Mouse (Mus musculus): ENCODE results near the gene Yap1. TPM values are rescaled to one million over a fixed set of nuclear protein-coding genes. Genes with fewer than 3 reads are reported as not detected.
"Not testable (repeated sequence)": the region's sequence is repeated elsewhere in the genome, so short reads cannot be mapped to it uniquely, and the experiment has no call there.

The Yap1 gene
- total RNA-seq, 2 experiments from 2014 or later: 96.3 to 98.0 TPM

DNA sequence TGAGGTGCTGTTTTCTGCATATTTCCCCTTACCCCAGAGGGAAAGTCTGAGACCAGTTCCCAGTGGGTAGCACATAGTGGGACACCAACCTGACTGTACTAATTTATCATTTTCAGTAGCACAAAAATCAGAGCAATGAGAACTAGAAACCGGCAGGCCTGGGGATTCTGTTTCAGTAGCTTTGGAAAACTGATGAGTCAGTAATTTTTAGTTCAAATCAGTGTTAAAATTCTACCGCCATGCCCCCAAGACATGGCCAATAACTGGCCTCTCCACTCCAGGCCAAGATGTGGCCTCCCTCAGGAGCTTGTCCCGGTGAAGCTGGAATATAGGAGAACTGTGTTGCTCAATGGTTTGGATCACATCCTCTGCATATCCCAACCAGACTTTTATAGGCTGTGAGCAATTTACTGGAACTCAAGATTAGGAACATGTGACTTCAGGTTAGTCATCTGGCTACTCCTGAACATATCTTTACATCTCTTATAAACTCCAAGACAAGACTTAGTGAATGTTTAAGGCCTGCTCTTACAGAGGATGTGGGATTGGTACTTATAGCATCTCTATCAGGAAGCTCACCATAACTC, 76.1 kb downstream of the Yap1 start:
- DNase-seq (ENCODE audit: low spot score in 2 of 2): no peak

DNA sequence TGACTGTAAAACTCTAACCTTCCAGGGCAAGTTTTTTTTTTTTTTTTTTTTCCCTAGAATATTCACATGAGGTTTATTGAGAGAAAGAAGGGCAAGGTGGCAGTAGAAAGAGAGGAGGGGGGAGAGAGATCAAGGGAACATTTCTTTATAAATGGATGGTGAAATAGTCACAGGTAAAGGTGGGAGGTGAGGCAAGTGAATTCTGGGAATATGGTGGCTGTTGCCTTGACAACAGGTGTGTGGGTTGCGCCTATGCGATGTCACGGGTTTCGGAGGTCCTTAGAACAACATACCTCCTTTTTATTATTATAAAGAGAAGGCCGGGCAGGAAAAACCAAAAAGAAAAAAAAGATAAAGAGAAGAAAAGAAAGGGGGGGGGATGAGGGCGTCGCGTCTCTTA, 89.5 kb downstream of the Yap1 start:
- DNase-seq (ENCODE audit: low spot score in 2 of 2): no peak

DNA sequence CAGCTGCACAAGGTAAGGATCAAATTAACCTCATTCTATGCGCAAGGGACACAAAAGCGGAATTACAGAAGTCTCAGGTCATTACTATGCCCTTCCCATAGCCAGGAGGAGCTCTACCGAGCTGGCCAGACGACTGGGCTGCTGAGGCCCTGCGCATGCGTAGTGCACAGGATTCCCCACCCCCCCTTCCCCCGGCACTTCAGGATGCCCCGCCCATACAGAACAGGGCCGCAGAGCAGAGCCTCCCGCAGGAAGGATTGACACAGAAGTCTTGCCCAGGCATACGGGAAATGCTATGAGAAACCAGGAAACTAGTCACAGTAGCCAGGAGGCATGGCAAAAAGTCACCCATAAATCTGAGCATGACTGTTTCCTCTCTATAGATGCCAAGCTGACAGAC, 89.9 kb downstream of the Yap1 start:
- peak in 1 of 2 experiments; percentile 24 for DNase-seq (ENCODE audit: low spot score in 2 of 2)

GRCm38 (mm10) chr9:7913953-7914352, 90.4 kb downstream of the Yap1 start:
- DNase-seq (ENCODE audit: low spot score in 2 of 2): no peak

DNA sequence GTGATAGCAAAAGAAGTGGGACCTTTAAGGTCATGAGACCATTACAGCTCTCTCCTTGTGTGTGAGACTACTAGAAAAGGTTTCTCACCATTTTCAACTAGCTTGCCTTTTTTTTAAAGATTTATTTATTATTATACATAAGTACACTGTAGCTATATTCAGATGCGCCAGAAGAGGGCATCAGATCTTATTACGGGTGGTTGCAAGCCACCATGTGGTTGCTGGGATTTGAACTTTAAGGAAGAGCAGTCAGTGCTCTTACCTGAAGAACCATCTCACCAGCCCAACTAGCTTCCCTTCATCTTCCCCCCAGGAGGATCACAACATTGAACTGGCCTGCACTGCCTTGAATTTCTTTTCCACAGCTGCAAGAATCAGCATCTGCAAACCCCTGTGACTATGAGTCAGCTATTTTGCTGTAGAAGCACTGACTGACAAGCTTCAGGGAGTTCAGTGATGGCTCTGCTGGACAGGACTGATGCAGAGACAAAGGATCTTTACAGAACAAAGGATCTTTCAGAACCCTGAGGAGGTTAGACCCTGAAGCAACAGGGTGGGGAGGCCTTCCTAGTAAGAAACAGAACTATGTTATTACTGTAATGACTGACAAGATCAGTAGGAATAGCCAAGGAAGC, 96.9 kb downstream of the Yap1 start:
- DNase-seq (ENCODE audit: low spot score in 2 of 2): no peak

- DNase-seq (ENCODE audit: low spot score in 2 of 2): no peak
Observed at GRCm38 (mm10) chr9:7906564-7906963, 97.8 kb downstream of the Yap1 start.

- no peak for DNase-seq (ENCODE audit: low spot score in 2 of 2)
Observed at GRCm38 (mm10) chr9:7903825-7904224, 100.6 kb downstream of the Yap1 start.

DNA sequence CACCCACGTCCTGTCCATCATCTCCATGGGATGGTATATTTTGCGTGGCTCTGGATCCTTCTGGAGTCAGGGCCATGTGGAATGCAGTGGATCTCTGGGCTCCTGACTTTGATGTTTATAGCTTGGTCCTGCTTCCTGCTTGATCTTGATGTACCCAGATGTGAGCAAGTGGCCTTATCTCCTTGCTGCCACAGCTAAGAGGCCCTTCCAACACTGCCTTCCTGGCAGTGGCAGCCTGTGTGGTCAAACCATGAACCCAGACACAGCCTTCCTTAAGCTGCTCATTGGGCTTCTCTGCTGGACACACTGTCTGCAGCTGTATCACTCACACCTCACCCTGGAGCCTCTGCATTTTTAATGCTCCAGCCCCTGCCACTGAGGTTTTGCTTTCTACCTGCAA, 101.1 kb downstream of the Yap1 start:
- no peak for DNase-seq (ENCODE audit: low spot score in 2 of 2)

DNA sequence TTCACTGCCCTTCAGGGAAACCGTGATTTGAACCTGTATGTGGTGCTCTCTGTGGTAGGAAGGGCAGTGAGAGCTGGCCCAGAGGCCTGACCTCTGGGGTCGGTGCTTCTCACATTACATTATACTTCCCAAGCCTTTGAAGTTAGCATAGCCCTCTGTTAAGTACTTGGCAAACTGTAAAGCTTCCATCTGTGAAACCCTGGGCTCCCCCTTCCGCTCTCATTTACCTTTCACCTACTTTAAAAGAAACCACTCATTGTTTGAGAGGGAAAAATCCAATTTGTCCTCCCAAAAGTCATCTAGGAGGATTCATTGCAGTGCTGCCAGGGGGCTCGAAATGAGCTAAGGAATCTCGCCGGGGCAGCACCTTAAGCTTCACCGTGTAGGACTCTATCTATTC, 102.1 kb downstream of the Yap1 start:
- DNase-seq (ENCODE audit: low spot score in 2 of 2): no peak

- no peak for DNase-seq (ENCODE audit: low spot score in 2 of 2)
Observed at GRCm38 (mm10) chr9:7900965-7901364, 103.4 kb downstream of the Yap1 start.

DNA sequence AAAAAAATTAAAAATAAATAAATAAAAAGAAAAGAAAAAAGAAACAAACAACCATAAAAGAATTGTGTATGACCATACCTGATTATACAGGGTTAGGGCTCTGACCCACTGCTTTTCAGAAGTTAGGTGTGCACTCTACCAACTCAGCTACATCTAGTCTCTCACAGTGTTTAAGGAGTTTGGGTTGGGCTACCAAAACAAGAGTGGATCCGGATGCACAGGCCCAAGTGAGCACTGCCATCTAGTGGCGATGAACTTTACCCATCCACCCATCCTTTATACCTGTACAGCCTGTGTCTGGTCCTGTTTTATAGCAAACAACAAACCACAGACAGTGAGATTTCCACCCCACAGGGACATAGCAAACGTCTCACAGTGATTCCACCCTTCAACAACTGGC, 106.9 kb downstream of the Yap1 start:
- DNase-seq (ENCODE audit: low spot score in 2 of 2): peak in 1 of 2 experiments; percentile 48

DNA sequence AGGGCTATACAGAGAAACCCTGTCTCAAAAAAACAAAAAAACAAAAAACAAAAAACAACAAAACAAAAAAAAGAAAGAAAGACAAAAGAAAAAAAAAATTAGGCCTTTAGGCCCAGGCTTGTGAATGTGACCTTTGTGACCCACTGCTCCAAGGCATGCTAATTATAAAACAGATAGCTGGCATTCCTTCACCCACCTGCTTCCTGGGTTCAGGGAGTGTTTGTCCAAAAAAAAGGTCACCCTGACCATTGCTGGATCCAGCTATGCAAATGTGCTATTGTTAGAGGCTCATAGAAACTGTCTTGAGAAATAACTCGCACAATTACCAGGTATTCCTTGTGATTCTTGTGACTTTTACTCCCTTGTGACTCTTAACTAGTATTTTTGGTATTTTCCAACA, 112.6 kb downstream of the Yap1 start:
- not testable (repeated sequence) for DNase-seq (ENCODE audit: low spot score in 2 of 2)

DNA sequence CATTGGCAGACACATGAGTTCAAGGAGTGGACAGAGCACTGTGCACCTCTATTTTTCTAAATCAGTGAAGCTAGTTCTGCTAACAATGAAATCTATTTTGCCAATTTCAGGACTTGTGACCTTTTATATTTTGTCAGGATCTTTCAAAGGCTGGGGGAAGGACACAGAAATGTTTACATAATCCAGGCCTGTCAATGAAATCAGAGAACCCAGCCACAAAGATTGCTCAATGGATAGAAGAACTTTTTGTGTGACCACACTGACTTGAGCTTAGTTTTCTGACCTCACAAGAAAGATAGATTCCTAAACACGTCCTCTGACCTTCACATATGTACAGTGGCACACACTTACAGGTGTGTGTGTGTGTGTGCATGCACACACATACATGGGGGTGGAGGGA, 113.2 kb downstream of the Yap1 start:
- no peak for DNase-seq (ENCODE audit: low spot score in 2 of 2)

DNA sequence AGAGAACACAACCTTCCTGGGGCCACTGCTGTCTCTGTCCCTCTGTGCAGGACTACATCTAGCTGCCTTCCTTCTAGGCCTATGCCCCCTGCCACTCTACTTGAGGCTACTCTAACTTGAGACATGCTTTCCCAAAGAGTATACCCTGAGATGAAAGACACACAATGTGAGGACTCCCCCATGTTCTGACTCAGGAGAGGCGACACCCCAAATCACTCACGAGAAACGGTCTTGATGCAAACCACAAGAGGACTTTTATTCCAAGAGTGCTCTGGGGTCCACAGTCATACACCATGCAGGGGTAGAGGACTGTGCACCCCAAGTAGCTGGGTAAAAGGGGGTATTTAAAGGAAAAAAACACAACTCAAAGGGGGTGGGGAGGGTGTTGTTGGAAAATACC, 120.0 kb downstream of the Yap1 start:
- DNase-seq (ENCODE audit: low spot score in 2 of 2): no peak

GRCm38 (mm10) chr9:7882304-7882865, 122.0 kb downstream of the Yap1 start:
- DNase-seq (ENCODE audit: low spot score in 2 of 2): no peak

Other genes starting within 250 kb of the Yap1 start
- gene Tmem123, start 240.6 kb downstream of the Yap1 start, total RNA-seq (2021): 100 to 1,000 TPM in 1 of 2 experiments, 10 to 100 TPM in 1; 94.1 to 102 TPM
- 10 to 100 TPM; 68.3 to 72.0 TPM for gene Birc2, start 167.5 kb downstream of the Yap1 start, total RNA-seq (2021)
- 10 to 100 TPM; 31.1 to 33.3 TPM for gene Birc3, start 131.4 kb downstream of the Yap1 start, total RNA-seq (2021)
- gene Cfap300, start 38.2 kb upstream of the Yap1 start, total RNA-seq (2021): 1 to 10 TPM; 6.0 to 6.6 TPM
- gene Cep126, start 129.7 kb upstream of the Yap1 start, total RNA-seq (2021): 10 to 100 TPM; 12.0 to 12.7 TPM

All from adrenal gland, postnatal 4 days (tissue).